Mouse (Mus musculus) ES-E14 (cell line): ENCODE results near the gene Il1a.

Experiments
- CHD2 ChIP-seq: IDR thresholded peaks from 2 replicates; pipeline ENCODE4 v1.6.1; 2014; ENCODE audit warnings: mild to moderate bottlenecking, low read depth, low read length, inconsistent platforms
- HCFC1 ChIP-seq: IDR thresholded peaks from 2 replicates; pipeline ENCODE4 v1.6.1; 2012; ENCODE audit warnings: low read length, inconsistent platforms, borderline replicate concordance; ENCODE audit not compliant: insufficient read depth
- MAFK ChIP-seq: IDR thresholded peaks from 2 replicates; pipeline ENCODE4 v1.6.1; 2014; ENCODE audit warnings: mild to moderate bottlenecking, low read depth, low read length, inconsistent platforms; ENCODE audit not compliant: insufficient read depth
- ZC3H11A ChIP-seq: IDR thresholded peaks from 2 replicates; pipeline ENCODE4 v1.6.1; 2012; ENCODE audit warnings: low read depth, mild to moderate bottlenecking, inconsistent platforms, low read length, borderline replicate concordance
- ZNF384 ChIP-seq: IDR thresholded peaks from 2 replicates; pipeline ENCODE4 v1.6.1; 2012; ENCODE audit warnings: low read depth, low read length, inconsistent platforms

GRCm38 (mm10) chr2:129265316-129265715 lies 44.5 kb downstream of the Il1a start:
- TF ChIP-seq HCFC1 (no peak), ZNF384 (no peak), MAFK (no peak), ZC3H11A (no peak), CHD2 (no peak)
